Mouse (Mus musculus): ENCODE measurements around the gene Tmbim6.
A peak's percentile ranks its signal among the peaks of the same experiment; 100 is the strongest.

Gene Tmbim6

GRCm38 (mm10) chr15:99392486-99393385 is at the start of gene Tmbim6:
Gene Tmbim6, plus strand, starts transcription at chr15:99392882.
- DNase-seq: peak; percentile 100

- peak; percentile 99 for DNase-seq
Observed at GRCm38 (mm10) chr15:99343414-99344147, 49.1 kb upstream of the Tmbim6 start.

- DNase-seq: peak; percentile 98
Observed at GRCm38 (mm10) chr15:99344148-99344870, 48.4 kb upstream of the Tmbim6 start.

GRCm38 (mm10) chr15:99344961-99345360 is 47.7 kb upstream of the Tmbim6 start:
- peak; percentile 94 for DNase-seq

GRCm38 (mm10) chr15:99351610-99352009 is 41.1 kb upstream of the Tmbim6 start:
- DNase-seq: peak; percentile 75

- DNase-seq: peak; percentile 85
Observed at GRCm38 (mm10) chr15:99352306-99352705, 40.4 kb upstream of the Tmbim6 start.

GRCm38 (mm10) chr15:99355660-99356059 is 37.0 kb upstream of the Tmbim6 start:
- DNase-seq: peak; percentile 89

GRCm38 (mm10) chr15:99356462-99356861 is 36.2 kb upstream of the Tmbim6 start:
- peak; percentile 87 for DNase-seq

GRCm38 (mm10) chr15:99358952-99359351 is 33.7 kb upstream of the Tmbim6 start:
- peak; percentile 85 for DNase-seq

- DNase-seq: peak; percentile 85
Observed at GRCm38 (mm10) chr15:99364022-99364530, 28.6 kb upstream of the Tmbim6 start.

GRCm38 (mm10) chr15:99364921-99365320 is 27.8 kb upstream of the Tmbim6 start:
- DNase-seq: peak; percentile 83

GRCm38 (mm10) chr15:99368583-99369266 is 24.0 kb upstream of the Tmbim6 start:
- peak; percentile 87 for DNase-seq

GRCm38 (mm10) chr15:99369391-99370171 is 23.1 kb upstream of the Tmbim6 start:
- peak; percentile 98 for DNase-seq

GRCm38 (mm10) chr15:99370259-99370691 is 22.4 kb upstream of the Tmbim6 start, which contains the start of gene Fmnl3:
Gene Fmnl3, minus strand, starts transcription at chr15:99370482.
- peak; percentile 99 for DNase-seq

- no peak for DNase-seq
Observed at GRCm38 (mm10) chr15:99371526-99372340, 20.9 kb upstream of the Tmbim6 start.

- DNase-seq: no peak
Observed at GRCm38 (mm10) chr15:99372761-99373160, 19.9 kb upstream of the Tmbim6 start.

- peak; percentile 58 for DNase-seq
Observed at GRCm38 (mm10) chr15:99375036-99375435, 17.6 kb upstream of the Tmbim6 start.

GRCm38 (mm10) chr15:99375581-99375980 is 17.1 kb upstream of the Tmbim6 start:
- no peak for DNase-seq

- DNase-seq: no peak
Observed at GRCm38 (mm10) chr15:99376240-99376639, 16.4 kb upstream of the Tmbim6 start.

- DNase-seq: peak; percentile 5
Observed at GRCm38 (mm10) chr15:99382893-99383292, 9.8 kb upstream of the Tmbim6 start.
